Mouse (Mus musculus): ENCODE measurements around the gene Ccnjl. TPM values are rescaled to one million over a fixed set of nuclear protein-coding genes. Genes with fewer than 3 reads are reported as not detected.

Ccnjl gene
- polyA plus RNA-seq, 1 experiment from 2014 or later: 26.4 TPM

DNA sequence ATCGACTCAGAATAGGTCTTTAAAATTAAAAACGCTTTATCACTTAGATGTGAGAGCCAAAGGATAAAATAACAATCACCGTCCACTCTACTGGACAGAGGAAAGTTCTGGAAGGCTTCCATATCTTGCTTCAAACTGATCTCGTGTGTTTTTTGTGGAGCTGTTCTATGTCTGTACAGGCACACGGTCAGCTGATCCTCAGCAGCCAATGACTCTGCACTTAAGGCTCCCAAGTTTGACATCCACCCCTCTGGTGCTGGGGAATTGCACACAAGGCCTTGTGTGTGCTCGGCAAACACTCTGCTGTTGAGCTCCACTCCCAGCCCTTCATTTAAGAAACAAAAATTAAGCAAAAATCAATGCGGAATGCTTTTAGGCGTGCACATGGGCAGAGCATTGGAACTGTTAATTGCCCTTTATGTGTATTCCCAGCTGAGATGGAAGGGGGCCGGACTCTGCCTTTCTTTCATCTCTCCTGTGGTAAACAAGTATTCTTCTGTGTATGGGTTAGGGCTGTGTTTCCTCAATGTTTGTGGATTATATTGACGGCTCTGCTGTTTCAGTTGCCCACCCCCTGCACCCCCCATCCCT lies 35.2 kb downstream of the Ccnjl start:
- ATAC-seq (ENCODE audit: low FRiP score, low TSS enrichment): no peak
- H3K27me3 ChIP-seq (ENCODE audit: insufficient read depth, low read length): no peaks in the 10 kb centered on the region
- H3K9ac ChIP-seq (replicated peaks; ENCODE audit: low read length): no peak overlapping the region
- peaks cover 6% of the 10 kb centered on the region for H3K36me3 ChIP-seq (ENCODE audit: insufficient read depth, low read length)
- peak overlapping the region; percentile 11; the same call in 1 of the 2 replicates for H3K27ac ChIP-seq (ENCODE audit: low read length)
- peaks cover 47% of the 10 kb centered on the region for H3K4me1 ChIP-seq (ENCODE audit: insufficient read depth, low read length)
- H3K4me2 ChIP-seq (replicated peaks; ENCODE audit: low read depth, low read length): no peak overlapping the region
- no peak overlapping the region for H3K4me3 ChIP-seq (ENCODE audit: low read length)
- H3K9me3 ChIP-seq (ENCODE audit: low read length): no peaks in the 10 kb centered on the region
- 72% methylated on average over 10 of the region's 10 CpGs for WGBS

DNA sequence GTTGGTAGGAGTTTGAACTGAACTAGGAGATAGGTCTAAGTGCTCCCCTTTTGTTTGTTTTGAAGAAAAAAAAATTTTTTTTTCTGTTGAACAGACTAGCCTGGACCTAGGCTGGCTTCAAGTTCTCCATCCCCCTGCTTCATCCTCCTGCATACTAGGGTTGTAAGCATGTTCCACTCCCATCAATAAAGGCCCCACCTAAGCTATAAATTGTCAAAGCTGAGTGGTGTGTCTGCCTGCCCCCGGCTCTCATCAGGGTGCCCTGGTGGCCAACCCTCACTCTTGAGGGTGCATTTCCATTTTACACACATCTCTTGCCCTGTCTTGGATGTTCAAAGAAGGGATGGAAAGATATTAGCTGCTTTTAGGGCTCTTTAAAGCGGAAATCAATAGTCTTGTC lies 36.8 kb downstream of the Ccnjl start:
- H3K9ac ChIP-seq (replicated peaks; ENCODE audit: low read length): no peak overlapping the region; the same call in 1 of the 2 replicates
- peak overlapping the region; percentile 75 for H3K27ac ChIP-seq (ENCODE audit: low read length)
- H3K36me3 ChIP-seq (ENCODE audit: insufficient read depth, low read length): peaks cover 6% of the 10 kb centered on the region
- H3K9me3 ChIP-seq (ENCODE audit: low read length): no peaks in the 10 kb centered on the region
- no peak for ATAC-seq (ENCODE audit: low FRiP score, low TSS enrichment)
- no peaks in the 10 kb centered on the region for H3K27me3 ChIP-seq (ENCODE audit: insufficient read depth, low read length)
- WGBS: 15% methylated on average over 2 of the region's 2 CpGs
- H3K4me1 ChIP-seq (ENCODE audit: insufficient read depth, low read length): peaks cover 45% of the 10 kb centered on the region
- H3K4me2 ChIP-seq (replicated peaks; ENCODE audit: low read depth, low read length): no peak overlapping the region
- no peak overlapping the region for H3K4me3 ChIP-seq (ENCODE audit: low read length)

DNA sequence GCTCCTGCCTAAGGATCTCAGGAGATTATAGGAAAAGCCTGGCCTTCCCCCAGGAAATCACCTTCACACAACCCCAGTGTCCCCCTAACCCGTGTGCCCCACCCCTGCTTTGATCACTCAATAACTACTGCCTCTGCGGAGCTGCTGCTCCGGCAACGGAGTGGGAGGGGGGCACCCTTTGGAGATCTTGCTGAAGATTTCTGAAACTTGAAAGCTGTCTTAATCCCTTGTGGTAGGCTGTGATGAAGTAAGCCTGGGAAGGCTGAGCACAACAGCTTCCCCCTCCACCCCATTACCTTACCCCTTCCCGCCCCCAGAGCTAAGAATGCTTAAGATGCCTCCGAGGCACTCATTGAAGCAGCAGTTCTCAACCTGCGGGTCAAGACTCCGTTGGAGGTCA lies 37.3 kb downstream of the Ccnjl start:
- H3K9ac ChIP-seq (replicated peaks; ENCODE audit: low read length): no peak overlapping the region; the same call in 1 of the 2 replicates
- peaks cover 4% of the 10 kb centered on the region; the same call in 1 of the 2 replicates for H3K36me3 ChIP-seq (ENCODE audit: insufficient read depth, low read length)
- H3K4me3 ChIP-seq (ENCODE audit: low read length): no peak overlapping the region
- no peaks in the 10 kb centered on the region for H3K9me3 ChIP-seq (ENCODE audit: low read length)
- H3K27ac ChIP-seq (ENCODE audit: low read length): peak overlapping the region; percentile 75
- H3K4me1 ChIP-seq (ENCODE audit: insufficient read depth, low read length): peaks cover 42% of the 10 kb centered on the region
- WGBS: 11% methylated on average over 8 of the region's 8 CpGs
- H3K4me2 ChIP-seq (replicated peaks; ENCODE audit: low read depth, low read length): no peak overlapping the region
- peak; percentile 72 for ATAC-seq (ENCODE audit: low FRiP score, low TSS enrichment)
- no peaks in the 10 kb centered on the region for H3K27me3 ChIP-seq (ENCODE audit: insufficient read depth, low read length)

DNA sequence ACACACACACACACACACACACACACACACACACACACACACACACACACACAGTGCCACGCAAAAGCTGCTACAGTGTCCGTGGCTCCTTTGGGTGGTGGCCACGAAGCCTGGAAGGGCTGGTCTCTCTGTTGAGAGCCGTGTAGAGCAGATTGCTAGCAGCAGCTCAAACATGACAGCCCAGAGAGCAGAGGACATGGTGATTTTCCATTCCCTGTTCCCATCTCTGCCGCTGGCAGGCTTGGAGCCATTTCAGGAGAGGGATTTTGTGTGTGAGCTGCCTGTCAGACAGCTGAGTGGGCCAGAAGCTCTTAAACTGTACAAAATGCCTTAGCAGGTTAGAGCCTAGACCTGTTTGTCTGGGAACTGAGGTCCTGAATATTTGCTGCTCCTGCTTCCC lies 38.1 kb downstream of the Ccnjl start:
- Histone ChIP-seq H3K4me2 (replicated peaks; ENCODE audit: low read depth, low read length) (no peak overlapping the region), H3K36me3 (ENCODE audit: insufficient read depth, low read length) (peaks cover 3% of the 10 kb centered on the region; the same call in 1 of the 2 replicates), H3K9me3 (ENCODE audit: low read length) (no peaks in the 10 kb centered on the region), H3K4me3 (ENCODE audit: low read length) (no peak overlapping the region), H3K27ac (ENCODE audit: low read length) (peak overlapping the region; percentile 75), H3K9ac (replicated peaks; ENCODE audit: low read length) (no peak overlapping the region), H3K27me3 (ENCODE audit: insufficient read depth, low read length) (no peaks in the 10 kb centered on the region), H3K4me1 (ENCODE audit: insufficient read depth, low read length) (peaks cover 47% of the 10 kb centered on the region)
- 64% methylated on average over 5 of the region's 5 CpGs for WGBS
- ATAC-seq (ENCODE audit: low FRiP score, low TSS enrichment): no peak

DNA sequence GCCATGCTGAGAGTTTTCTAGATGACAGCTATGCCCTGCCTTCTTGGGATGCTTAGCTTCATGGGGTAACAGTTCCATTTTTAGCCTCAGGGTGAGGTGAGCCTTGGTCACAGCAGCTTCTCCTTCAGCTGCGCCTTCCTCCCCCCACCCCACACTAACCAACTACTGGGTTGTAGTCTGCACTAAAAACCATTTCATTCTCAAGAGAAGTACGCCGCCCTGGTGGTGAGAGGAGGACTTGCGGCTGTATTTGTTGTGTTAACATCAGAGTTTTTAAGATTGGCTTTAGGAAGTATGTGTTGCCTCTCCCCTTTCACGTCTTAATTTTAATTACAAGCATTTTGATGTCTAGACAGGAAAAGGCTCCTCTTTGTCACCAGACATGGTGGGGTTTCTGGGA lies 39.7 kb downstream of the Ccnjl start:
- no peak for ATAC-seq (ENCODE audit: low FRiP score, low TSS enrichment)
- H3K4me3 ChIP-seq (ENCODE audit: low read length): no peak overlapping the region
- no peak overlapping the region for H3K4me2 ChIP-seq (replicated peaks; ENCODE audit: low read depth, low read length)
- no peaks in the 10 kb centered on the region for H3K9me3 ChIP-seq (ENCODE audit: low read length)
- 72% methylated on average over 5 of the region's 5 CpGs for WGBS
- H3K36me3 ChIP-seq (ENCODE audit: insufficient read depth, low read length): peaks cover 3% of the 10 kb centered on the region; the same call in 1 of the 2 replicates
- H3K27ac ChIP-seq (ENCODE audit: low read length): 0 out of 2 replicates have a peak overlapping the region, but pooled peaks have one; percentile 86
- no peak overlapping the region for H3K9ac ChIP-seq (replicated peaks; ENCODE audit: low read length)
- peaks cover 53% of the 10 kb centered on the region for H3K4me1 ChIP-seq (ENCODE audit: insufficient read depth, low read length)
- no peaks in the 10 kb centered on the region for H3K27me3 ChIP-seq (ENCODE audit: insufficient read depth, low read length)

DNA sequence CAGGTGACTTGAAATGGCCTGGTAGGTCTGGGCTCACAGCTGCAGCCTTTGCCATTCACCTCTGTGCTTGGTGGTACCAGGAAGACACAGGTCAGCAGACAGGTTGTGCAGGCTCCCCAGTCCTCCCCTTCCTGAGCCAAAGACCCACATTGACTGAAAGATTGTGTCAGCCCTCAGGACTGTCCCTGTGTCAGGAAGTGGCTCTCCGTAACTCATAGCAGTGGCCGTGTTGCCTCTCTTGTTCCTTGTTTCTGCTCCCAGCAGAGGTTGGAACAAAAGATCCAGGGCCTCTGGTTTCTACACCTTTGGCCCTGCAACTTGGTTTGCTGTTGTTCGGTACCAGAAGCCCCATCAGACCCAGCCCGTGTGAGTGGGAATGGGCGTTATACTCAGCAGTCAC lies 40.6 kb downstream of the Ccnjl start:
- no peaks in the 10 kb centered on the region for H3K9me3 ChIP-seq (ENCODE audit: low read length)
- peak overlapping the region; percentile 86 for H3K27ac ChIP-seq (ENCODE audit: low read length)
- H3K4me3 ChIP-seq (ENCODE audit: low read length): no peak overlapping the region
- no peaks in the 10 kb centered on the region for H3K27me3 ChIP-seq (ENCODE audit: insufficient read depth, low read length)
- H3K4me1 ChIP-seq (ENCODE audit: insufficient read depth, low read length): peaks cover 53% of the 10 kb centered on the region
- H3K4me2 ChIP-seq (replicated peaks; ENCODE audit: low read depth, low read length): no peak overlapping the region
- WGBS: 68% methylated on average over 5 of the region's 5 CpGs
- ATAC-seq (ENCODE audit: low FRiP score, low TSS enrichment): no peak
- H3K36me3 ChIP-seq (ENCODE audit: insufficient read depth, low read length): no peaks in the 10 kb centered on the region
- no peak overlapping the region; the same call in 1 of the 2 replicates for H3K9ac ChIP-seq (replicated peaks; ENCODE audit: low read length)

DNA sequence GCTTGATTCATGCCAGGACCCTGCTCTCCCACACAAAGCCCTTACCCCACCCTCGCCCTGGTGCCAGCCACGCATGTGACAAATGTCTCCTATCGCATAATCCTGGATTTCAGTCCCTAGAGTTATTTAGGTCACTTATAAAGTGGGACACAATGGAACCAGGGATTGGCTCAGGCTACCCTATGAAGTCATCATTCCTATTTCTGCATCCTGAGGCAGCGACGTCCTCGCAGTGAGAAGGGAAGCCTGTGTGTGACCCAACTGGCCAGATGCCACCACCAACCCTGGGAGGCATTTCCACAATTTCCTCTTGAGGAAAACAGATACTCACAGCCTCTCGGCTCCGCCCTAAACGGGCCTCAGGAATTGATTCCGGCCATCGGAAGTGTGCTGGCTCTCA lies 41.0 kb downstream of the Ccnjl start:
- Histone ChIP-seq H3K9ac (replicated peaks; ENCODE audit: low read length) (no peak overlapping the region), H3K4me3 (ENCODE audit: low read length) (no peak overlapping the region), H3K27ac (ENCODE audit: low read length) (peak overlapping the region; percentile 86), H3K9me3 (ENCODE audit: low read length) (no peaks in the 10 kb centered on the region), H3K4me1 (ENCODE audit: insufficient read depth, low read length) (peaks cover 51% of the 10 kb centered on the region), H3K27me3 (ENCODE audit: insufficient read depth, low read length) (no peaks in the 10 kb centered on the region), H3K36me3 (ENCODE audit: insufficient read depth, low read length) (no peaks in the 10 kb centered on the region), H3K4me2 (replicated peaks; ENCODE audit: low read depth, low read length) (no peak overlapping the region)
- peak; percentile 37 for ATAC-seq (ENCODE audit: low FRiP score, low TSS enrichment)
- 65% methylated on average over 11 of the region's 11 CpGs for WGBS

DNA sequence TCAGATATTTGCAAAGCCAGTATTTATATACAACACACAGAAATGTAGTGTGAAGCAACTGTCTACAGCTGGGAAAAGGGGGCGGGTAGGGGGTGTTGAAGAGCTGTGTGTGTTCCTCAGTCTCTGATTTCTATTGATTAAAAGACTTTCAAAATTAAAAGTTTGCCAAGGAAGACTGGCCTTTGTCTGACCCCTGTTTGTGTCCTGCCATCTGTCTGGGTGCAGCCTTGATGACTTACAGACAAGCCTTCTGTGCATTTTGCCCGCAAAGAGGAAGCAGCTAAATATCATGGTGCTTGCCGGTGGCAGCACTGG lies 46.4 kb downstream of the Ccnjl start:
- H3K4me1 ChIP-seq (ENCODE audit: insufficient read depth, low read length): peaks cover 33% of the 10 kb centered on the region
- no peak overlapping the region for H3K4me3 ChIP-seq (ENCODE audit: low read length)
- H3K4me2 ChIP-seq (replicated peaks; ENCODE audit: low read depth, low read length): no peak overlapping the region
- peaks cover 5% of the 10 kb centered on the region for H3K36me3 ChIP-seq (ENCODE audit: insufficient read depth, low read length)
- H3K9ac ChIP-seq (replicated peaks; ENCODE audit: low read length): no peak overlapping the region
- 25% methylated on average over 3 of the region's 3 CpGs for WGBS
- peak overlapping the region; percentile 67; the same call in 1 of the 2 replicates for H3K27ac ChIP-seq (ENCODE audit: low read length)
- no peaks in the 10 kb centered on the region for H3K9me3 ChIP-seq (ENCODE audit: low read length)
- no peaks in the 10 kb centered on the region for H3K27me3 ChIP-seq (ENCODE audit: insufficient read depth, low read length)
- ATAC-seq (ENCODE audit: low FRiP score, low TSS enrichment): no peak

DNA sequence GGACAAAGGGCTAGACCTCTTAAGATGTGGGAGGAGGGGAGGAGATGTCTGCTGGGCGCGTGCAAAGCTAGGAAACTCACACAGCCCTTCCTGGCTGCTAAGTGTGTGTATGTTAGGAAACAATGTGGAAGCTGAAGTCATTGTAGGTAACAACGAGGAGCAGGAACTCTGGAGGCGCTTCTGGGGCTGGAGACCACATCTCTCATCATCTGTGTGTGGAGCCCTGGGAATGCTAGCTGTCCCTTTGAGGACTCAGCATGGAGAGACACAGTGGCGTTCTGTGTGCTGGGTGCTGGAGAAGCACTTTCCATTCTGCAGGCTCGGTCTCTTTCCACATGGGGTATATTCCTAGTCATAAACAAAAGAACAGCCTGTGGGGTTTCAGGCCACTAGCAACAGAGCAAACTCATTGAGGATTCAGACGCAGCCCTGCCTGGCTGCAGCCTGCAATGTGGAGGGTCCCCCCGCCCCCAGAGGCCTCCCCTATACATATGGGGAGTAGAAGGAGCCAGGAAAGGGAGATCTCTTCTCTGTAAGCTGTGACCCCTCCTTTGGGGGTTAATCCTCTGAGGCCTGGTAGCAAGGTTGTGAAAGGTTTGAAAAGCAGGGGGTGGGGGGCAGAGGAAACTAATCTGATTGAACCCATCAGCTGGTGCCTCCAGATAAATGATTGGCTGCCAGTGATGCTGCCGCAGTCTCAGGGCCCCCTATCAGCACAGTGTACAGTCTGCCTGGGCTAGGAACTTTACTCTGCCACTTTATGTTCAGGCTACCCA lies 47.0 kb downstream of the Ccnjl start:
- WGBS: 36% methylated on average over 9 of the region's 9 CpGs
- Histone ChIP-seq H3K4me3 (ENCODE audit: low read length) (no peak overlapping the region), H3K4me2 (replicated peaks; ENCODE audit: low read depth, low read length) (no peak overlapping the region), H3K4me1 (ENCODE audit: insufficient read depth, low read length) (peaks cover 28% of the 10 kb centered on the region), H3K9me3 (ENCODE audit: low read length) (no peaks in the 10 kb centered on the region), H3K36me3 (ENCODE audit: insufficient read depth, low read length) (peaks cover 8% of the 10 kb centered on the region), H3K27me3 (ENCODE audit: insufficient read depth, low read length) (no peaks in the 10 kb centered on the region), H3K27ac (ENCODE audit: low read length) (peak overlapping the region; percentile 67; the same call in 1 of the 2 replicates), H3K9ac (replicated peaks; ENCODE audit: low read length) (peak overlapping the region; percentile 37; the same call in 1 of the 2 replicates)
- peak; percentile 37; the same call in 1 of the 2 replicates for ATAC-seq (ENCODE audit: low FRiP score, low TSS enrichment)
